Mouse (Mus musculus) hindbrain, postnatal 0 days (tissue): ENCODE measurements around the gene Prc1. TPM values are rescaled to one million over a fixed set of nuclear protein-coding genes. Genes with fewer than 3 reads are reported as not detected.

ENCODE experiments used
- ATAC-seq: fragments of 200-750 bp; cut with Nextera tagmentation; 2 replicates; pipeline ENCODE4 v1.8.0; 2017; ENCODE audit warnings: mild to moderate bottlenecking, moderate TSS enrichment, moderate library complexity
- DNase-seq: peaks from one replicate; pipeline ENCODE4 v3.0.0-alpha.2; 2015; ENCODE audit warnings: low spot score
- H3K27ac ChIP-seq: fragments of 300-500 bp; sonication (generic); 2 replicates; pipeline ENCODE4 v1.5.1; 2014; ENCODE audit warnings: mild to moderate bottlenecking
- H3K27me3 ChIP-seq: fragments of 300-500 bp; sonication (generic); 2 replicates; pipeline ENCODE4 v1.6.1; 2014; ENCODE audit warnings: low read length, mixed read lengths; ENCODE audit not compliant: insufficient read depth
- H3K36me3 ChIP-seq: fragments of 300-500 bp; sonication (generic); 2 replicates; pipeline ENCODE4 v1.6.1; 2014; ENCODE audit warnings: low read length, mixed read lengths; ENCODE audit not compliant: insufficient read depth
- H3K4me1 ChIP-seq: fragments of 300-500 bp; sonication (generic); 2 replicates; pipeline ENCODE4 v1.6.1; 2014; ENCODE audit warnings: antibody characterized with exemption, low read length, mixed read lengths; ENCODE audit not compliant: insufficient read depth
- H3K4me2 ChIP-seq: fragments of 300-500 bp; sonication (generic); 2 replicates; pipeline ENCODE4 v1.6.1; 2014; ENCODE audit warnings: low read depth, mild to moderate bottlenecking, low read length, moderate library complexity, mixed read lengths
- H3K4me3 ChIP-seq: fragments of 300-500 bp; sonication (generic); 2 replicates; pipeline ENCODE4 v1.5.1; 2014; ENCODE audit warnings: low read length
- H3K9ac ChIP-seq: fragments of 300-500 bp; sonication (generic); replicated peaks from 2 replicates; pipeline ENCODE4 v1.6.1; 2014; ENCODE audit warnings: mild to moderate bottlenecking, low read length, moderate library complexity, mixed read lengths
- H3K9me3 ChIP-seq: fragments of 300-500 bp; sonication (generic); 2 replicates; pipeline ENCODE4 v1.6.1; 2016; ENCODE audit warnings: low read length, mixed read lengths
- CTCF ChIP-seq: IDR thresholded peaks from 2 replicates; pipeline ENCODE4 v1.5.1; 2016; ENCODE audit warnings: antibody characterized with exemption, control low read depth, low read depth
- WGBS: fragments of 180-500 bp; shearing (Covaris S2); extraction: QIAGEN DNeasy Blood & Tissue Kit; methylation state at CpG from one replicate; pipeline ENCODE4 v1.1.7; 2014; 5-methylcytosine and 5-hydroxymethylcytosine counted together
- polyA plus RNA-seq: library from polyadenylated mRNA; unstranded; fragments of >200 nt; fragmentation: Nextera tagmentation; extraction: Ambion mirVana; gene quantifications from 2 replicates; pipeline ENCODE4 v1.2.1, GENCODE M21; 2015
- total RNA-seq: library from RNA; depleted of rRNA; stranded (reverse); fragments of >200 nt; gene quantifications from 2 replicates; pipeline ENCODE4 v1.2.3, GENCODE M21; 2014

The Prc1 gene
- total and polyA plus RNA-seq, 2 experiments from 2014 or later, result 24.6 to 32.9 TPM

- Histone ChIP-seq H3K27ac (no peak overlapping the region), H3K36me3 (peaks cover 15% of the 10 kb centered on the region; the same call in 1 of the 2 replicates), H3K4me2 (no peak overlapping the region), H3K4me1 (peaks cover 6% of the 10 kb centered on the region; the same call in 1 of the 2 replicates), H3K4me3 (no peak overlapping the region), H3K9me3 (no peaks in the 10 kb centered on the region), H3K9ac (no peak overlapping the region), H3K27me3 (no peaks in the 10 kb centered on the region)
- WGBS, result 79% methylated on average over 5 of the region's 5 CpGs
- ATAC-seq (no peak), DNase-seq (no peak)
- no peak for TF ChIP-seq CTCF
Measured at GRCm38 (mm10) chr7:80346830-80347229, 52.6 kb downstream of the Prc1 start.

- no peaks in the 10 kb centered on the region for H3K27me3 ChIP-seq
- TF ChIP-seq CTCF, result no peak
- no peak overlapping the region for H3K4me2 ChIP-seq
- H3K4me3 ChIP-seq, result no peak overlapping the region
- 60% methylated on average over 13 of the region's 13 CpGs for WGBS
- peaks cover 19% of the 10 kb centered on the region; the same call in 1 of the 2 replicates for H3K36me3 ChIP-seq
- peaks cover 6% of the 10 kb centered on the region; the same call in 1 of the 2 replicates for H3K4me1 ChIP-seq
- H3K9ac ChIP-seq, result no peak overlapping the region
- no peak for ATAC-seq
- no peak for DNase-seq
- no peaks in the 10 kb centered on the region for H3K9me3 ChIP-seq
- H3K27ac ChIP-seq, result peak overlapping the region; percentile 41; the same call in 1 of the 2 replicates
Measured at GRCm38 (mm10) chr7:80347670-80348586, 53.7 kb downstream of the Prc1 start.

- 81% methylated on average over 2 of the region's 2 CpGs for WGBS
- no peak for TF ChIP-seq CTCF
- no peaks in the 10 kb centered on the region for H3K4me1 ChIP-seq
- H3K4me2 ChIP-seq, result no peak overlapping the region
- no peak overlapping the region for H3K27ac ChIP-seq
- H3K9ac ChIP-seq, result no peak overlapping the region
- no peak overlapping the region for H3K4me3 ChIP-seq
- DNase-seq, result no peak
- peaks cover 30% of the 10 kb centered on the region; the same call in 1 of the 2 replicates for H3K36me3 ChIP-seq
- no peaks in the 10 kb centered on the region for H3K9me3 ChIP-seq
- ATAC-seq, result no peak
- H3K27me3 ChIP-seq, result no peaks in the 10 kb centered on the region
Measured at GRCm38 (mm10) chr7:80350808-80351207, 56.6 kb downstream of the Prc1 start.

- Histone ChIP-seq H3K9me3 (no peaks in the 10 kb centered on the region), H3K36me3 (peaks cover 42% of the 10 kb centered on the region), H3K4me2 (no peak overlapping the region), H3K27me3 (no peaks in the 10 kb centered on the region), H3K4me3 (no peak overlapping the region), H3K27ac (no peak overlapping the region), H3K4me1 (no peaks in the 10 kb centered on the region), H3K9ac (no peak overlapping the region)
- no peak for TF ChIP-seq CTCF
- DNase-seq, result no peak
- no peak for ATAC-seq
- WGBS, result 94% methylated on average over 8 of the region's 8 CpGs
Measured at GRCm38 (mm10) chr7:80352920-80353319, 58.7 kb downstream of the Prc1 start.

GRCm38 (mm10) chr7:80356351-80356750, 62.1 kb downstream of the Prc1 start:
- Histone ChIP-seq H3K9me3 (no peaks in the 10 kb centered on the region), H3K27me3 (no peaks in the 10 kb centered on the region), H3K4me2 (no peak overlapping the region), H3K4me3 (no peak overlapping the region), H3K36me3 (peaks cover 56% of the 10 kb centered on the region), H3K9ac (no peak overlapping the region), H3K27ac (no peak overlapping the region; the same call in 1 of the 2 replicates), H3K4me1 (no peaks in the 10 kb centered on the region)
- TF ChIP-seq CTCF, result no peak
- WGBS, result 87% methylated on average over 13 of the region's 13 CpGs
- DNase-seq (no peak), ATAC-seq (no peak)

- Histone ChIP-seq H3K27me3 (no peaks in the 10 kb centered on the region), H3K9ac (no peak overlapping the region), H3K4me2 (no peak overlapping the region), H3K4me3 (no peak overlapping the region), H3K27ac (peak overlapping the region; percentile 49; the same call in 1 of the 2 replicates), H3K9me3 (no peaks in the 10 kb centered on the region), H3K4me1 (no peaks in the 10 kb centered on the region), H3K36me3 (peaks cover 53% of the 10 kb centered on the region)
- WGBS, result 24% methylated on average over 8 of the region's 8 CpGs
- DNase-seq (peak; percentile 68), ATAC-seq (peak; percentile 87)
- TF ChIP-seq CTCF, result peak; percentile 17; the same call in 1 of the 2 replicates
Measured at GRCm38 (mm10) chr7:80357156-80357555, 62.9 kb downstream of the Prc1 start.

- Histone ChIP-seq H3K36me3 (peaks cover 52% of the 10 kb centered on the region), H3K27ac (no peak overlapping the region), H3K9me3 (no peaks in the 10 kb centered on the region), H3K4me3 (no peak overlapping the region), H3K27me3 (no peaks in the 10 kb centered on the region), H3K4me1 (no peaks in the 10 kb centered on the region), H3K9ac (no peak overlapping the region), H3K4me2 (no peak overlapping the region)
- ATAC-seq (no peak), DNase-seq (no peak)
- TF ChIP-seq CTCF, result no peak
- WGBS, result 37% methylated on average over 4 of the region's 4 CpGs
Measured at GRCm38 (mm10) chr7:80358039-80358438, 63.8 kb downstream of the Prc1 start.
